In genomic region chr2:35623104-35623377, GRCm38 (mm10) we compare ENCODE assay signal across 8 mouse cellular contexts.
DNase-seq lines count a peak whose midpoint lies in the region; ATAC-seq and TF ChIP-seq lines count a peak whose summit lies in the region.

No protein-coding gene starts in this region.

- 37% methylated on average over 4 of the region's 4 CpGs for WGBS in forebrain, embryonic 12.5 days
- WGBS in limb, embryonic 11.5 days: 29% methylated on average over 4 of the region's 4 CpGs
- WGBS in neural tube, embryonic 12.5 days: 51% methylated on average over 4 of the region's 4 CpGs

- no peak for ATAC-seq in forebrain, embryonic 12.5 days (ENCODE audit: low FRiP score)
- no peak for ATAC-seq in limb, embryonic 11.5 days (ENCODE audit: insufficient number of reproducible peaks, low FRiP score, low TSS enrichment, low read depth)
- ATAC-seq in neural tube, embryonic 12.5 days (ENCODE audit: low FRiP score, low read depth): no peak

- H3K9me3 ChIP-seq in forebrain, embryonic 12.5 days: no peaks in the 10 kb centered on the region
- no peaks in the 10 kb centered on the region for H3K9me3 ChIP-seq in limb, embryonic 11.5 days (ENCODE audit: control insufficient read depth, low read length)
- no peaks in the 10 kb centered on the region for H3K9me3 ChIP-seq in neural tube, embryonic 12.5 days

- no peaks in the 10 kb centered on the region for H3K36me3 ChIP-seq in forebrain, embryonic 12.5 days (replicated peaks)
- no peaks in the 10 kb centered on the region; the same call in 1 of the 2 replicates for H3K36me3 ChIP-seq in limb, embryonic 11.5 days (ENCODE audit: control insufficient read depth, insufficient read depth, low read length)
- no peaks in the 10 kb centered on the region for H3K36me3 ChIP-seq in neural tube, embryonic 12.5 days

- DNase-seq in layer of hippocampus, adult 2 months (ENCODE audit: low spot score in 2 of 2): no peak
- no peak for DNase-seq in layer of hippocampus, adult 8-10 months (ENCODE audit: low spot score in 2 of 2)
- no peak for DNase-seq in limb, embryonic 11.5 days (ENCODE audit: low spot score)
- no peak for DNase-seq in thymus, adult 18-20 months
- DNase-seq in spleen, postnatal 4 days (ENCODE audit: low spot score in 2 of 2): no peak
- no peak for DNase-seq in cerebellum, adult 11-12 months

- peak overlapping the region; percentile 82; the same call in 1 of the 2 replicates for H3K9ac ChIP-seq in forebrain, embryonic 12.5 days
- H3K9ac ChIP-seq in limb, embryonic 11.5 days (ENCODE audit: low read length): peak overlapping the region; percentile 98
- H3K9ac ChIP-seq in neural tube, embryonic 12.5 days: no peak overlapping the region

- peak overlapping the region; percentile 57 for H3K4me3 ChIP-seq in layer of hippocampus, adult 2 months
- peak overlapping the region; percentile 72 for H3K4me3 ChIP-seq in forebrain, embryonic 12.5 days (replicated peaks)
- peak overlapping the region; percentile 87 for H3K4me3 ChIP-seq in limb, embryonic 11.5 days (ENCODE audit: low read depth, low read length)
- H3K4me3 ChIP-seq in neural tube, embryonic 12.5 days: peak overlapping the region; percentile 66; the same call in 1 of the 2 replicates

- peak overlapping the region; percentile 89 for H3K4me2 ChIP-seq in forebrain, embryonic 12.5 days
- peak overlapping the region; percentile 91 for H3K4me2 ChIP-seq in limb, embryonic 11.5 days (ENCODE audit: low read depth, severe bottlenecking)
- H3K4me2 ChIP-seq in neural tube, embryonic 12.5 days (replicated peaks): peak overlapping the region; percentile 87

- peak overlapping the region; percentile 77 for H3K27ac ChIP-seq in layer of hippocampus, adult 2 months
- peak overlapping the region; percentile 72; the same call in 1 of the 2 replicates for H3K27ac ChIP-seq in forebrain, embryonic 12.5 days
- H3K27ac ChIP-seq in limb, embryonic 11.5 days (replicated peaks; ENCODE audit: low read depth, low read length): no peak overlapping the region; the same call in 1 of the 2 replicates
- no peak overlapping the region for H3K27ac ChIP-seq in neural tube, embryonic 12.5 days

- peaks cover 85% of the 10 kb centered on the region for H3K4me1 ChIP-seq in forebrain, embryonic 12.5 days
- H3K4me1 ChIP-seq in limb, embryonic 11.5 days (ENCODE audit: control insufficient read depth, insufficient read depth, low read length): peaks cover 70% of the 10 kb centered on the region
- peaks cover 73% of the 10 kb centered on the region for H3K4me1 ChIP-seq in neural tube, embryonic 12.5 days

- no peaks in the 10 kb centered on the region for H3K27me3 ChIP-seq in forebrain, embryonic 12.5 days
- no peaks in the 10 kb centered on the region for H3K27me3 ChIP-seq in limb, embryonic 11.5 days (ENCODE audit: control insufficient read depth, insufficient read depth, low read length)
- no peaks in the 10 kb centered on the region for H3K27me3 ChIP-seq in neural tube, embryonic 12.5 days (replicated peaks)

- TF ChIP-seq CTCF in layer of hippocampus, adult 2 months (conservative IDR thresholded peaks at IDR 0.05): no peak

Comparison
In these comparisons a context has a peak if more than half of its experiments do, and no peak if none do; other contexts are left out.
1. H3K27ac ChIP-seq: peak in layer of hippocampus, adult 2 months (single experiment) and forebrain, embryonic 12.5 days (single experiment); none in limb, embryonic 11.5 days (single experiment) and neural tube, embryonic 12.5 days (single experiment).
2. Peak in every context shown above with its lines, with median percentiles within 50 percentile points of each other: H3K4me3 ChIP-seq and H3K4me2 ChIP-seq.